Mouse (Mus musculus): Measurements from ENCODE around the gene Fam222b. TPM values are rescaled to one million over a fixed set of nuclear protein-coding genes. Genes with fewer than 3 reads are reported as not detected.

The Fam222b gene
- polyA plus RNA-seq, 1 experiment from 2014 or later: 5.1 TPM

- no peak for TF ChIP-seq EP300 (optimal IDR thresholded peaks at IDR 0.05)
- TF ChIP-seq CTCF (IDR thresholded peaks at IDR 0.05; ENCODE audit: low read depth): no peak
- H3K9me3 ChIP-seq (ENCODE audit: control insufficient read depth, low read length): no peaks in the 10 kb centered on the region
- DNase-seq (ENCODE audit: low spot score): no peak
- no peak for ATAC-seq (ENCODE audit: low FRiP score, low TSS enrichment)
- H3K4me1 ChIP-seq (replicated peaks; ENCODE audit: control insufficient read depth, insufficient read depth): 0 out of 2 replicates have a peak, but pooled peaks cover 3% of the 10 kb centered on the region
- 29% methylated on average over 5 of the region's 5 CpGs for WGBS
- H3K36me3 ChIP-seq (ENCODE audit: control insufficient read depth, insufficient read depth, low read length): no peaks in the 10 kb centered on the region
- no peaks in the 10 kb centered on the region for H3K27me3 ChIP-seq (ENCODE audit: control insufficient read depth, insufficient read depth, low read length)
- H3K27ac ChIP-seq (replicated peaks): no peak overlapping the region
- no peak overlapping the region for H3K4me2 ChIP-seq (replicated peaks; ENCODE audit: low read depth)
- H3K9ac ChIP-seq (ENCODE audit: low read length): no peak overlapping the region
- no peak overlapping the region for H3K4me3 ChIP-seq (ENCODE audit: low read depth, low read length)
These were observed 26.7 kb downstream of the Fam222b start for GRCm38 (mm10) chr11:78121176-78121575.

- 0 out of 2 replicates have a peak, but pooled peaks cover 3% of the 10 kb centered on the region for H3K4me1 ChIP-seq (replicated peaks; ENCODE audit: control insufficient read depth, insufficient read depth)
- ATAC-seq (ENCODE audit: low FRiP score, low TSS enrichment): no peak
- no peaks in the 10 kb centered on the region for H3K27me3 ChIP-seq (ENCODE audit: control insufficient read depth, insufficient read depth, low read length)
- 87% methylated on average over 4 of the region's 4 CpGs for WGBS
- TF ChIP-seq EP300 (optimal IDR thresholded peaks at IDR 0.05) (no peak), CTCF (IDR thresholded peaks at IDR 0.05; ENCODE audit: low read depth) (no peak)
- DNase-seq (ENCODE audit: low spot score): no peak
- no peak overlapping the region for H3K4me2 ChIP-seq (replicated peaks; ENCODE audit: low read depth)
- no peaks in the 10 kb centered on the region for H3K36me3 ChIP-seq (ENCODE audit: control insufficient read depth, insufficient read depth, low read length)
- no peak overlapping the region for H3K27ac ChIP-seq (replicated peaks)
- no peaks in the 10 kb centered on the region for H3K9me3 ChIP-seq (ENCODE audit: control insufficient read depth, low read length)
- H3K4me3 ChIP-seq (ENCODE audit: low read depth, low read length): no peak overlapping the region
- no peak overlapping the region for H3K9ac ChIP-seq (ENCODE audit: low read length)
These were observed 28.4 kb downstream of the Fam222b start for GRCm38 (mm10) chr11:78122815-78123214.

DNA sequence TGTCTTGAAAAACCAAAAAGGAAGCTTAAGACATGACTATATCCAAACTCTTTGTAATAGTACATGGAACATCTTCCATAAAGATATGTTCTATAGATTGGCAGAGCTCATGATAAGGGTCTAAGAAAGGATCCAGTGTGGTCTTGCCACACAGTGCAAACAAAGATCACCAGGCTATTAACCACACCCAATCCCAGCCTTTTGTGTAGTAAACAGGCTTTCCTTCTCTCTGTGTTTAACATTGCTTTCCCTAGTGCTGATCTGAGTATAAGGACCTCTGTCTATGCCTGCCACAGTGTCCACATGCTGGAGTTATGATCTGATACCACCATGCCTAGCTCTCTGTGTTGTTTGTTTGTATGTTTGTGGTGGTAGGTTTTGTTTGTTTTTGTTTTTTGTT, 29.3 kb downstream of the Fam222b start:
- Histone ChIP-seq H3K9ac (ENCODE audit: low read length) (no peak overlapping the region), H3K4me1 (replicated peaks; ENCODE audit: control insufficient read depth, insufficient read depth) (0 out of 2 replicates have a peak, but pooled peaks cover 3% of the 10 kb centered on the region), H3K27me3 (ENCODE audit: control insufficient read depth, insufficient read depth, low read length) (no peaks in the 10 kb centered on the region), H3K27ac (replicated peaks) (no peak overlapping the region), H3K4me2 (replicated peaks; ENCODE audit: low read depth) (no peak overlapping the region), H3K4me3 (ENCODE audit: low read depth, low read length) (no peak overlapping the region), H3K9me3 (ENCODE audit: control insufficient read depth, low read length) (no peaks in the 10 kb centered on the region), H3K36me3 (ENCODE audit: control insufficient read depth, insufficient read depth, low read length) (no peaks in the 10 kb centered on the region)
- no peak for ATAC-seq (ENCODE audit: low FRiP score, low TSS enrichment)
- TF ChIP-seq CTCF (IDR thresholded peaks at IDR 0.05; ENCODE audit: low read depth) (no peak), EP300 (optimal IDR thresholded peaks at IDR 0.05) (no peak)
- DNase-seq (ENCODE audit: low spot score): no peak

- Histone ChIP-seq H3K4me2 (replicated peaks; ENCODE audit: low read depth) (no peak overlapping the region), H3K4me1 (replicated peaks; ENCODE audit: control insufficient read depth, insufficient read depth) (0 out of 2 replicates have a peak, but pooled peaks cover 3% of the 10 kb centered on the region), H3K9me3 (ENCODE audit: control insufficient read depth, low read length) (no peaks in the 10 kb centered on the region), H3K4me3 (ENCODE audit: low read depth, low read length) (no peak overlapping the region), H3K9ac (ENCODE audit: low read length) (no peak overlapping the region), H3K36me3 (ENCODE audit: control insufficient read depth, insufficient read depth, low read length) (no peaks in the 10 kb centered on the region), H3K27me3 (ENCODE audit: control insufficient read depth, insufficient read depth, low read length) (no peaks in the 10 kb centered on the region), H3K27ac (replicated peaks) (0 out of 2 replicates have a peak overlapping the region, but pooled peaks have one; percentile 5)
- no peak for DNase-seq (ENCODE audit: low spot score)
- TF ChIP-seq EP300 (optimal IDR thresholded peaks at IDR 0.05): no peak
- no peak for TF ChIP-seq CTCF (IDR thresholded peaks at IDR 0.05; ENCODE audit: low read depth)
- no peak for ATAC-seq (ENCODE audit: low FRiP score, low TSS enrichment)
- 56% methylated on average over 6 of the region's 6 CpGs for WGBS
These were observed 31.2 kb downstream of the Fam222b start for GRCm38 (mm10) chr11:78125691-78126090.

DNA sequence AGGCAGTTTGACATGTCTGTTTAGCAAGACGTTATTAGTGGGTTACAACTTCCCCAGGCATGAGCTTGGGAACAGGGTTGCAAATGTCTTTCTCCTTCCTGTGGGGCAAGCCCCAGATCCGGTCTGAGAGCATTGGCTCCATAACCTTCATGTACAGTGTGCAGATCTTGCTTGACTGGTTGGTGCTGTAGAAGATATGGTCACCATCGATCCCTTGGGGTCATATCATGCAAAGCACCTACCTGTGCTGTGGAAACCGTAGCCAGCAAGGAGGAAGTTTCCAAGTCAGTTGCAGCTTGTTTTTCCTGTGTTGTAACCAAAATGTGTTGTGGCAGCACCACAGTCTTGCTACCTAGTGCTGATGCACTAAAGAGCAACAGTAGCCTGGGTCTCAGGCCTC, 32.3 kb downstream of the Fam222b start:
- no peak overlapping the region for H3K27ac ChIP-seq (replicated peaks)
- TF ChIP-seq EP300 (optimal IDR thresholded peaks at IDR 0.05) (no peak), CTCF (IDR thresholded peaks at IDR 0.05; ENCODE audit: low read depth) (no peak)
- 56% methylated on average over 4 of the region's 4 CpGs for WGBS
- H3K9ac ChIP-seq (ENCODE audit: low read length): no peak overlapping the region
- no peak overlapping the region for H3K4me2 ChIP-seq (replicated peaks; ENCODE audit: low read depth)
- DNase-seq (ENCODE audit: low spot score) (no peak), ATAC-seq (ENCODE audit: low FRiP score, low TSS enrichment) (no peak)
- no peaks in the 10 kb centered on the region for H3K9me3 ChIP-seq (ENCODE audit: control insufficient read depth, low read length)
- no peaks in the 10 kb centered on the region for H3K27me3 ChIP-seq (ENCODE audit: control insufficient read depth, insufficient read depth, low read length)
- H3K4me1 ChIP-seq (replicated peaks; ENCODE audit: control insufficient read depth, insufficient read depth): no peaks in the 10 kb centered on the region
- no peak overlapping the region for H3K4me3 ChIP-seq (ENCODE audit: low read depth, low read length)
- H3K36me3 ChIP-seq (ENCODE audit: control insufficient read depth, insufficient read depth, low read length): no peaks in the 10 kb centered on the region

DNA sequence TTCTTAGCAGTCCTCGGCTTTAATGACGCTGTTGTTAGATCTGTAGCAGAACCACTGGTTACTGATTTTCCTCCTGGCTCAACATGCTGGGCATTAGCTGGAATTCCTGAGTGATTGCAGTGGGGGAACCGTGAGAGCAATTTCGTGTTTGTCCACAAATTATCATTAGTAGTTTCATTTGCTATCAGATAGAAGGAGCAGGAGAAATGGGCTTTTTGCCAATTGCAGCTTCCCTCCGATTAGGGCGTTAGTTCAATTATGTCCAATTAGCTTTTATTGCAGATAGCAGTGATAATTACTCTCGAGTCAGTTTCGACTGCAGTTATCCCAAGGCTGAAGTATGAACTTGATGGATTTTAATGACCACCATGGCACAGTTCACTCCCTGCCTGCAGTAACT, 35.0 kb downstream of the Fam222b start:
- ATAC-seq (ENCODE audit: low FRiP score, low TSS enrichment): no peak
- Histone ChIP-seq H3K9ac (ENCODE audit: low read length) (no peak overlapping the region), H3K4me3 (ENCODE audit: low read depth, low read length) (no peak overlapping the region), H3K27ac (replicated peaks) (no peak overlapping the region), H3K9me3 (ENCODE audit: control insufficient read depth, low read length) (no peaks in the 10 kb centered on the region), H3K36me3 (ENCODE audit: control insufficient read depth, insufficient read depth, low read length) (no peaks in the 10 kb centered on the region), H3K4me2 (replicated peaks; ENCODE audit: low read depth) (no peak overlapping the region), H3K27me3 (ENCODE audit: control insufficient read depth, insufficient read depth, low read length) (no peaks in the 10 kb centered on the region), H3K4me1 (replicated peaks; ENCODE audit: control insufficient read depth, insufficient read depth) (no peaks in the 10 kb centered on the region)
- no peak for DNase-seq (ENCODE audit: low spot score)
- WGBS: 72% methylated on average over 8 of the region's 8 CpGs
- no peak for TF ChIP-seq EP300 (optimal IDR thresholded peaks at IDR 0.05)
- no peak for TF ChIP-seq CTCF (IDR thresholded peaks at IDR 0.05; ENCODE audit: low read depth)

Measured in stomach, postnatal 0 days (tissue).